Mouse (Mus musculus) thymus, adult 18-20 months (tissue): ENCODE data around the gene Diaph3.
"Not testable (repeated sequence)": the region's sequence is repeated elsewhere in the genome, so short reads cannot be mapped to it uniquely, and the experiment has no call there.

Experiments used
- DNase-seq, 2 experiments: peaks; one replicate each; pipeline ENCODE4 v3.0.0; 2022; ENCODE audit warnings: mixed read lengths in 2 of 2

Gene Diaph3

GRCm38 (mm10) chr14:86729617-86730098 lies 411.4 kb downstream of the Diaph3 start:
- no peak for DNase-seq

DNA sequence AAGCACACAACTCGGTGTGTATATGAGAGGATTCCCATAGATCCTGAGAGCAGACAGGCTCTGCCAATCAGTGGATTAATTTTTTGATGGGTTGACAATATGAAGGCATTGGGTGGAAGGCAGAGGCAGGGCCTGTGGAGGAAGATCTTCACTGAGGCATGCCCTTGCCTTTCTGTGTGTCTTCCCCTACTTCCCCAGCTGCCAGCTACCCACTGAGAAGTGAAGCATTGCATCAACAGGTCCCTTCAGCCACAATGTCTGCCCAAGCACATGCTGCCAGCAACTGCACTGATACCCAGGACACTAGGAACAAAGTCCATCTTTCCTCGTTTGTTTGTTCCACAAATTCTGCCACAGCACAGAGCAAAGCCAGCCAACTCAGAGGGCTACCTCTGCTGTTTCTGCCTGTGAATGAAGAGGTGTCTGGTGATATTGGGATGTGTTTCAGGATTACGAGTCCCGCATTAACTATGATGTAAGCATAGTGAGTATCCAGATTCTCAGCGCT lies 413.4 kb downstream of the Diaph3 start:
- DNase-seq = no peak

GRCm38 (mm10) chr14:86721768-86722167 lies 419.3 kb downstream of the Diaph3 start:
- no peak for DNase-seq

- no peak for DNase-seq
Measured at GRCm38 (mm10) chr14:86721082-86721481, 420.0 kb downstream of the Diaph3 start.

GRCm38 (mm10) chr14:86720408-86720807 lies 420.6 kb downstream of the Diaph3 start:
- not testable (repeated sequence) for DNase-seq

GRCm38 (mm10) chr14:86714088-86714690 lies 426.8 kb downstream of the Diaph3 start:
- DNase-seq = no peak

DNA sequence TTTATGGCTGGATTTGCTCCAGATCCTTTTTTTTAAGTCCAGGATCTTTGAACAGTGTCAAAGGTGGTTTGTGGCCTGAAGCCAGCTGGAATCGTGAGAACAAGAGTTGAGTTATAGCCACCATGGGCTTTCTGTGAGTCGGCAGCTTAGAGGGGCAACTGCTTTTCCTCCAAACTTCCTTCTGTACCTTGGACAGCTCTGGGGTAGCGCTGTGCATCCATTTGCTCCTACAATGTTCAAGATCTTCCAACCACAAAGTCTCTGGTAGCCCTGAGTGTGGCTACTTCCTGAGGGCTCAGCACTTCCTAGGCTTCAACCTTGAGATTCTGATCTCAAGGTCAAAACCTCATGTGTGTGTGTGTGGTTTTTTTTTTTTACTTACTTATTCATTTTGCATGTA lies 437.0 kb downstream of the Diaph3 start:
- DNase-seq = no peak

- DNase-seq = no peak
Measured at GRCm38 (mm10) chr14:86701145-86701544, 439.9 kb downstream of the Diaph3 start.

- no peak for DNase-seq
Measured at GRCm38 (mm10) chr14:86697887-86698286, 443.1 kb downstream of the Diaph3 start.

DNA sequence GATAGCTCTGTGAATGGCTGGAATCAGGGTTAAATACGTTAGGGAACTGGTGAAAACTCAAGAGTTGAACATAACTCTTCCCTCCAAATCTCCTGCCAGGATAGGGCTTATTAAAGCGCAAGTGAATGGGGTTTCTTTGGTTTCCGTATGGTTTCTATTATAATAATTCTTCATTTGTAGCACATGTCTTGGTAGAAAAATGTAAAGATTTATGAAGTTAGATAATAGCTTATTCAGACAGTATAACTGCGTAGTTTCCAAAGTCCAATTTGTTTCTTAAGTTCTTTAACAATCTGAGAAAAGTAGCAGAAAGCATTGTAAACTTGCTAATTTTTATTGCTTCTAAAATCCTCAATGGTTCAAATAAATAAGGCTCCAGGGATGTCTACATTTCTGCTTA lies 448.3 kb downstream of the Diaph3 start:
- DNase-seq = no peak

DNA sequence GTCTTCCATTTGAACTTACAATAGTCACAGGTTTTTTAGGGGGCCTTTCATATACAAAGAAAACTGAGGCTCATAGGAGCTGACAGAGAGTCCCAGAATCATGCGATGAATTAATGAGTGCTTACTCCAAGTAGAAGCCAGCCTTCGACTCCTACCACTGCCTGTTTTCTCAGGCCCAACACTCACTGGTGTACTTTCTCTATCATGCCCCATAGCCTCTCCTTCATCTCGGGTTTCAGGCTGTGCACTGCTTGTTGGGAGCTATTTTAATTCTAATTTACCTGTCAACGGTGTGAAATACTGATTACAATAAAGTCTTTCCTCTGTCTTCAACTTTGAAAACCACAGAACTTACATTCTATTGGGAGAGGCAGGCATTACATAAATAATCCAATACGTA lies 449.7 kb downstream of the Diaph3 start:
- DNase-seq = no peak

DNA sequence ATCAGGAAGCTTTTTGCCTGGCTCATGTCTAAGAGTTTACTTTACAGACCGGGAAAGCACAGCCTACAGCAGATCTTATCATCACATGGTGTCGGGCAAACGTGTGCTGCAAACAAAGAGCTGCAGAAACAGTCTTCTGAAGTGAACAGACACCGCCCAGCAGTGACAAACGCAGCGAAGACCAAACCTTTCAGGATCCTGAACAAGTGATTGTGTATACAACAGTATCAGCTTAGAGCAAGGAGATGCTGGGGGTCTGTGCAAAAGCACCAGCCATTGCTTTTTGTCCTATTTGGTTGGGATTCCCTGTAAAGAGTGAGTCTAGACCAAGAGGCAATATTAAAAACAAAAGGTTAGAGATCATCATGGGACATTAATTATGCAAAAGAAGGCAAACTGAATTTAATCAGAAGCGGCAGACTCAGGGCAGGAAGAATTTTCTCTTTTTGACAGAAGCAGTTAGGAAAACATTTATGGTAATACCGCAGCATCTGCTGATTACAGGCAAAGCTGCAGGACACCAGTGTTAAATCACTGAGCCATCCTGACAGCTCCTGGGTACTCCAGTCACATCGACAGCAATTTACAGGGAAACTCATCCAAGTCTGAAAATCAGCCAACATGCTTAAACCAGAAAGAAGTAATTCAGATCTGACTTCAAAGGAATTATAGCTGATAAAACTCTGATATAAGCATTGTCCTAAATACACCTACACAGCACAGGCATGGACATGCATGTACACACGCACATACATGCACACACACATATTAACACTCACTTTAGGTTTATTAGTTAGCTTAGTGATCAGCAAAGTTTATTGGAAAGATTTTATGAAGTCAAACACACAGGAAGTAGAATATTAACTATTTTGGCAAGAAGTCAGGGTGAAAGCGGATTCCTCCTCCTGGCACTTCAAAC lies 456.2 kb downstream of the Diaph3 start:
- DNase-seq = no peak

DNA sequence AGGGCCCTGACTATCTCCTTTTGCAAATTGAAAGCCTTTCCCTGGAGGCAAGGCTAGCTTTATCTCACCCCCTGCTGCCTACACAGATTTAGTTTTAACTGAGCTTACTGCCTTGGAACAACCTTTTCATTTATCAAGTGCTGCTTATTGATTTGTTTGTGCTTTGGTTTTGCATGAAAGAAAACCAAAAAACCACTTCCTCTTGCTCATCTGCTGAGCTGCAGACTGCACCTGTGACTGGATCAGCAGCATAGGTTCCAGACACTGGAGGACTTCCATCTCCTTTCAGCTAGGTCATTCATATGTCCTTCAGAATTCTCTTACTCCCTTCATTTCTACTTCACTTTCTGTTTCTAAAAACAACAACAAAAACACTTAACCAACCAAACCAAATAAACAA lies 459.1 kb downstream of the Diaph3 start:
- DNase-seq = no peak

GRCm38 (mm10) chr14:86678992-86679391 lies 462.0 kb downstream of the Diaph3 start:
- no peak for DNase-seq

DNA sequence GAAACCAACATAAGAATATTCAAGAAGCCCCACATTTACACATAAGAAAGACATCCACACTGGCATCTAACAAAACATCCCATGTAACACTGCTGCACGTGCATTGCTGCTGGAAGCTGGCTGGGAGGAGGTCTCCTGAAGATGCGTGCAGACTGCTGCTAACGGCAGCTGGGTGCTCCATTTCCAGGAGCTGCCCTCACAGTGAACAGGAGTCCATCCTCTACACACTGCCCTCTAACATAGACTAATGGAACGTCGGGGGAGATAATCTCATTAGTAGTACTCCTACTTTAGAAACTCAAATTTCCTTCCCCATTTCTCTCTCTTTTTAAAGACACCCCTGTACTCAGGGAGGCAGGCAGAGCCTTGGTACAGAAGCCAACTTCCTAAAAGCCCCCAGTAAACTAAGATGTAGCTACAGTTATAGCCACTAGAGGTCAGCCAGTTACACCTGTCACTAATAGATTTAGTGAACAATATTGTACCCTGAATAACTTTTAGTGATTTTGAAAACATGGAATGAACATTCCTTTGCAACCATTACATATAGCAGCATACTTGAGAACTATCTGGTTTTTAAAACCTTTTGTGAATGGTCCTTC lies 462.8 kb downstream of the Diaph3 start:
- DNase-seq = no peak

DNA sequence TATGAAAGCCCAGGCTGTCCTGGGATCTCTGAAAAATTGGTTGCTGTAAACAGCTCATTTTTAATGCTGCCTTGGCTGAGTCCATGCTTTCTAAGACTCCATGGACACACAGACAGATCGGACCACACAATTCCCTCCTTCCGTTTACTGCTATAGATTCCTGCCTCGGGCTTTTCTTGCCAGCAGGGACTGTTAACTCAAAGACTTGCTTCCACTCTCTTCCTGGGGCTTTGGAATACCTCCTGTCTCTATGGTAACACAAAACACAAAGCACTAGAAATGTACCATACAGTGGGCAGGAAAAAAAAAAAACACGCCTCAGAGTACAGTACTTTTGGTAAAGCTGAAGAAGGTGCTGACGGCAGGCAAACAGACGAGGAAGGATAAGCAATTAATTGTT lies 464.0 kb downstream of the Diaph3 start:
- DNase-seq = no peak

GRCm38 (mm10) chr14:86675314-86675713 lies 465.7 kb downstream of the Diaph3 start:
- DNase-seq = no peak

DNA sequence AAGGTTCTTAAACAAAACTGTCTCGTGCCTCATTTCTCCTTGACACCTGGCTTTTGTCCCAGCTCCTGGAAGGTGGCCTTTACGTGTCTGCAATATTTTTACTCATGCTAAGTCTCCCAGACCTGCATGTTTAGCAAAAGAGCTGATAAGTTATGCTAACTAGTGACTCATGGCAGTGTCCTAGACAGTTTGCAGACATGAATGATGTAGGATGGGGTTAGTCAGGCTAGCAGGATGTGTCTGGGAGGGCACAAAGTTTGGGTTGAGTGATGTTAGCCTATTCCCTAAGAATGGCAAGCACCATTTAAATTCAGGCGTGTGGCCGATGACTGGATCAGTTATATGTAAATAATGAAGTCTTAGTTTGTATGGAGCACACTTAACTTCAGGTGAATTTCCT lies 478.2 kb downstream of the Diaph3 start:
- no peak for DNase-seq

- DNase-seq = no peak
Measured at GRCm38 (mm10) chr14:86660556-86660955, 480.5 kb downstream of the Diaph3 start.

GRCm38 (mm10) chr14:86656262-86656661 lies 484.8 kb downstream of the Diaph3 start:
- DNase-seq = no peak

GRCm38 (mm10) chr14:86646499-86647120 lies 494.4 kb downstream of the Diaph3 start:
- no peak for DNase-seq

DNA sequence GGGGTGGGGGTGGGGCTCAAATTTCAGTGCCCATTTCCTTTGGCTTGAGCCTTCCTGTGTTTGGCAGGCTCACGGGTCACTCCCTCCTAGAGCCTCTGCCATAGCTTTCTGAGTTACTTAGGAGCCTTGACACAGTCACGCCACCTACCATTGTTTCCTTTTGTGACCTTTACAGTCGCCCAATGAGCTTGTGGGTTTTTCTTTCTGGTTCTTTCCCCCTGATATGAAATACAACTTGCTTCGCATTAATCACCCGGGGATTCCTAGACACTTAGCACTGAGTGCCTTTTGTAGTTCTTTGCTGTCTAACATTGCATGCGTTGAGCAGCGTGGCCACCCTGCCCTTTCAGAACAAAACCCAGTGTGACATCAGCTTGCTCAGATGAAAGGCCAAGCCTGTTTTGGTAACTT lies 498.2 kb downstream of the Diaph3 start:
- no peak for DNase-seq

DNA sequence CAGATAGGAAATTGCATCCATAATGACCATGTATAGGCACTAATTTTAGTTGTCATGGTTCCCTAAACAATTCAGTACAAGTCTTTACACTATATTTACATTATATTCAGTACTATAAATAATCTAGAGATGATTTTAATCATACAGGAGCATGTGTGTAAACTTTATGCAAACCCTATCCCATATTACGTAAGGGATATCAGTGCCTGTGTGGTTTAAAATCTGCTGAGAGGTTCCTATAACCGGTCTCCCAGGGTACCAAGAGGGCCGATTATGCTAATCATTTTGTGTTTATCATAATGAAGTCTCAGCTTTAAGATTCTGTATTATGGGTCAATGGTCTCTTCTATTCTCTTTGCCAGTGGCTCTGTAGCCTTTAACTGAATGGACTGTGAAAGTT lies 499.2 kb downstream of the Diaph3 start:
- DNase-seq = no peak
